Mouse (Mus musculus): ENCODE data around the gene Atpaf1. TPM values are rescaled to one million over a fixed set of nuclear protein-coding genes. Genes with fewer than 3 reads are reported as not detected.

The Atpaf1 gene
- polyA plus RNA-seq, 1 experiment from 2014 or later = 48.1 TPM

DNA sequence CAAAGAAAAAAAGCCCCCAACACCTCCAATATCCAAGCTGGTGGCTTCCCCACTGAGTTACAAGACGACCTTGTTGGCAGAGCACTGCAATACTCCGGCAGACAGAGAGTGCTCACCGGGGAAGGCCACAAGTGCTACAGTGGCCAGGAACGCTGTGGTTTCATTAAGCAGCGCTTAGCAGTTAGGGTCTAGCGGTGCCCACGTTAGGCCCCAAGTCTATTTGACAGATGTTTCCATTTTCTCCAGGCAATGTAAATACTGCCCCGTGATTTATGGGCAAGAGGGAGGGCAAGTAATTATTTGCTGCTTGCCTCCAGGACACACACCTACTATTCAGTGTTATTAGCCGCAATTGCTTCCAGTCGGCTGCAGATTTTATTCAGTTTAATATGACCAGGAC, 79.3 kb downstream of the Atpaf1 start:
- 21% methylated on average over 10 of the region's 10 CpGs for WGBS
- ATAC-seq (ENCODE audit: low read depth) = peak; percentile 66; the same call in 1 of the 2 replicates

More for the DNA sequence above, 79.3 kb downstream of the Atpaf1 start:
- no peaks in the 10 kb centered on the region for H3K9me3 ChIP-seq (ENCODE audit: control insufficient read depth, low read length)
- no peaks in the 10 kb centered on the region for H3K36me3 ChIP-seq (ENCODE audit: control insufficient read depth, insufficient read depth, low read length)
- H3K9ac ChIP-seq (replicated peaks; ENCODE audit: low read depth, low read length) = no peak overlapping the region
- H3K4me1 ChIP-seq (ENCODE audit: control insufficient read depth, insufficient read depth, low read length) = peaks cover 5% of the 10 kb centered on the region; the same call in 1 of the 2 replicates
- H3K4me2 ChIP-seq (ENCODE audit: low read depth, low read length) = no peak overlapping the region
- H3K4me3 ChIP-seq (ENCODE audit: low read depth, low read length) = no peak overlapping the region
- H3K27me3 ChIP-seq (ENCODE audit: control insufficient read depth, insufficient read depth, low read length) = no peaks in the 10 kb centered on the region
- no peak overlapping the region for H3K27ac ChIP-seq (ENCODE audit: low read depth, low read length)

Other genes starting within 250 kb of the Atpaf1 start
- not detected in 2 replicates for gene Cyp4a31, start 221.2 kb upstream of the Atpaf1 start, polyA plus RNA-seq (2014; fragmentation: Nextera tagmentation; extraction: Ambion mirVana)
- gene Cyp4a32, start 183.8 kb upstream of the Atpaf1 start, polyA plus RNA-seq (2014; fragmentation: Nextera tagmentation; extraction: Ambion mirVana) = not detected in 2 replicates
- gene Cyp4b1, start 137.1 kb upstream of the Atpaf1 start, polyA plus RNA-seq (2014; fragmentation: Nextera tagmentation; extraction: Ambion mirVana) = 0.18 and 0.48 TPM in 2 replicates
- gene Efcab14, start 47.1 kb upstream of the Atpaf1 start, polyA plus RNA-seq (2014; fragmentation: Nextera tagmentation; extraction: Ambion mirVana) = 26.2 and 26.9 TPM in 2 replicates
- gene Tex38, start 3.8 kb upstream of the Atpaf1 start, polyA plus RNA-seq (2014; fragmentation: Nextera tagmentation; extraction: Ambion mirVana) = 0.54 TPM in 1 of 2 replicates, not detected in the other
- 4.7 and 5.6 TPM in 2 replicates for gene Mob3c, start 43.3 kb downstream of the Atpaf1 start, polyA plus RNA-seq (2014; fragmentation: Nextera tagmentation; extraction: Ambion mirVana)
- 19.9 and 23.0 TPM in 2 replicates for gene Mknk1, start 54.4 kb downstream of the Atpaf1 start, polyA plus RNA-seq (2014; fragmentation: Nextera tagmentation; extraction: Ambion mirVana)
- gene Kncn, start 99.6 kb downstream of the Atpaf1 start, polyA plus RNA-seq (2014; fragmentation: Nextera tagmentation; extraction: Ambion mirVana) = 0.09 and 0.27 TPM in 2 replicates
- 2.0 TPM in 1 of 2 replicates, not detected in the other for gene 6430628N08Rik, start 105.9 kb downstream of the Atpaf1 start, polyA plus RNA-seq (2014; fragmentation: Nextera tagmentation; extraction: Ambion mirVana)
- gene Dmbx1, start 155.1 kb downstream of the Atpaf1 start, polyA plus RNA-seq (2014; fragmentation: Nextera tagmentation; extraction: Ambion mirVana) = 0.62 and 0.85 TPM in 2 replicates
- 13.7 and 17.1 TPM in 2 replicates for gene Faah, start 233.1 kb downstream of the Atpaf1 start, polyA plus RNA-seq (2014; fragmentation: Nextera tagmentation; extraction: Ambion mirVana)

All from neural tube, embryonic 14.5 days (tissue).